Mouse (Mus musculus) ZHBTc4 (cell line): ENCODE data around the gene Dppa3.

Source experiments
- DNase-seq: peaks from one replicate; pipeline ENCODE4 v3.0.0-alpha.2; 2011; ENCODE audit warnings: low read depth, low spot score

Gene Dppa3

GRCm38 (mm10) chr6:122626110-122626509 lies at the start of gene Dppa3:
Gene Dppa3 (plus strand): TSS chr6:122626410.
- DNase-seq: no peak

GRCm38 (mm10) chr6:122577030-122577429 lies 49.2 kb upstream of the Dppa3 start:
- DNase-seq: peak; percentile 48

- no peak for DNase-seq
Observed at GRCm38 (mm10) chr6:122579086-122579485, 47.1 kb upstream of the Dppa3 start.

- peak; percentile 82 for DNase-seq
Observed at GRCm38 (mm10) chr6:122591027-122591758, 35.0 kb upstream of the Dppa3 start.

- DNase-seq: peak; percentile 71
Observed at GRCm38 (mm10) chr6:122592905-122593304, 33.3 kb upstream of the Dppa3 start.

GRCm38 (mm10) chr6:122595637-122596036 lies 30.6 kb upstream of the Dppa3 start:
- peak; percentile 79 for DNase-seq

GRCm38 (mm10) chr6:122596608-122597007 lies 29.6 kb upstream of the Dppa3 start:
- no peak for DNase-seq

- DNase-seq: no peak
Observed at GRCm38 (mm10) chr6:122598014-122598413, 28.2 kb upstream of the Dppa3 start.

GRCm38 (mm10) chr6:122598436-122598835 lies 27.8 kb upstream of the Dppa3 start:
- no peak for DNase-seq

- no peak for DNase-seq
Observed at GRCm38 (mm10) chr6:122599054-122599737, 27.0 kb upstream of the Dppa3 start.

- no peak for DNase-seq
Observed at GRCm38 (mm10) chr6:122600066-122600646, 26.1 kb upstream of the Dppa3 start.

- DNase-seq: no peak
Observed at GRCm38 (mm10) chr6:122601031-122601430, 25.2 kb upstream of the Dppa3 start.

- no peak for DNase-seq
Observed at GRCm38 (mm10) chr6:122601615-122602014, 24.6 kb upstream of the Dppa3 start.

- peak; percentile 83 for DNase-seq
Observed at GRCm38 (mm10) chr6:122602242-122602991, 23.8 kb upstream of the Dppa3 start, which contains the start of gene Apobec1. Gene Apobec1 (minus strand): TSS chr6:122602444.

GRCm38 (mm10) chr6:122602992-122603322 lies 23.3 kb upstream of the Dppa3 start:
- no peak for DNase-seq

- DNase-seq: no peak
Observed at GRCm38 (mm10) chr6:122604260-122604659, 21.9 kb upstream of the Dppa3 start.

GRCm38 (mm10) chr6:122605483-122605882 lies 20.7 kb upstream of the Dppa3 start:
- DNase-seq: peak; percentile 90

- DNase-seq: peak; percentile 50
Observed at GRCm38 (mm10) chr6:122606661-122607060, 19.5 kb upstream of the Dppa3 start.

- DNase-seq: peak; percentile 94
Observed at GRCm38 (mm10) chr6:122607700-122608099, 18.5 kb upstream of the Dppa3 start.

GRCm38 (mm10) chr6:122608434-122609376 lies 17.5 kb upstream of the Dppa3 start:
- DNase-seq: peak; percentile 94

GRCm38 (mm10) chr6:122609377-122609728 lies 16.9 kb upstream of the Dppa3 start:
- DNase-seq: no peak
